Mouse (Mus musculus): ENCODE measurements around the gene Vdr.

GRCm38 (mm10) chr15:97868985-97869384 is 41.4 kb downstream of the Vdr start:
- TF ChIP-seq NANOG (IDR thresholded peaks at IDR 0.05; ENCODE audit: borderline replicate concordance, low read length) (no peak), CTCF (conservative IDR thresholded peaks at IDR 0.05; ENCODE audit: low read length) (no peak)
